16 mouse cellular contexts compared by ENCODE assay signal in the genomic region with DNA sequence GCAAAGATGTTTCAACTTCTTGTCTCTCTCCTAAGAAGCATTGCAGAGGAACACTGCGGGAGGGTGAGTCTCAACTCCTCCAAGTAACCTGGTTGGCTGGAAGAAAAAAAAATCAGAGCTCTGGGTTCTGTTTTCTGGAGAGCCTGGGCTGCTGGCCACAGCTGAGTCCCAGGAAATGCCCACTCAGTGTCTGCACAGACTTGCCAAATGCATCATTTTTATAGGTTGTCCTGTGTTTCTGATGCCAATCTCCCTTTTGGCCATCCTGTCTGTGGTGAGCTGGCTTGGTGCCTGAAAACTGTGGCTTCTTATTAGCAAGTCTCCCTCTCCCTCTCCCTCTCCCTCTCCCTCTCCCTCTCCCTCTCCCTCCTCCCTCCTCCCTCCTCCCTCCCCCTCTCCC.
DNase-seq lines count a peak whose midpoint lies in the region; ATAC-seq lines count a peak whose summit lies in the region.
"Had no signal": no experiment of that assay in that cellular context is flagged by ENCODE, and none has a peak within 500 bp of the region (broad histone marks: within the 10 kb centered on the region; RNA-seq: fewer than 3 reads in every experiment).

No protein-coding gene starts in this region.

- no peak overlapping the region for H3K4me2 ChIP-seq in forebrain, embryonic 15.5 days (replicated peaks)
- H3K4me2 ChIP-seq: embryonic facial prominence, embryonic 15.5 days; liver, embryonic 15.5 days; midbrain, embryonic 12.5 days had no signal

- no peak overlapping the region for H3K4me3 ChIP-seq in forebrain, embryonic 15.5 days
- H3K4me3 ChIP-seq: embryonic facial prominence, embryonic 15.5 days; liver, embryonic 15.5 days; midbrain, embryonic 12.5 days had no signal

- H3K27me3 ChIP-seq in forebrain, embryonic 15.5 days = no peaks in the 10 kb centered on the region
- H3K27me3 ChIP-seq: embryonic facial prominence, embryonic 15.5 days; liver, embryonic 15.5 days; midbrain, embryonic 12.5 days had no signal

- H3K27ac ChIP-seq in forebrain, embryonic 15.5 days (replicated peaks) = no peak overlapping the region
- H3K27ac ChIP-seq: embryonic facial prominence, embryonic 15.5 days; liver, embryonic 15.5 days; midbrain, embryonic 12.5 days; stomach, postnatal 0 days had no signal

- no peak for ATAC-seq in forebrain, embryonic 15.5 days (replicated peaks)
- ATAC-seq: forebrain, postnatal 0 days had no signal

- H3K9ac ChIP-seq in forebrain, embryonic 15.5 days (replicated peaks) = no peak overlapping the region
- H3K9ac ChIP-seq: embryonic facial prominence, embryonic 15.5 days; forebrain, postnatal 0 days; liver, embryonic 15.5 days; midbrain, embryonic 12.5 days had no signal

- H3K4me1 ChIP-seq in forebrain, embryonic 15.5 days = no peaks in the 10 kb centered on the region
- H3K4me1 ChIP-seq: embryonic facial prominence, embryonic 15.5 days; liver, embryonic 15.5 days; midbrain, embryonic 12.5 days had no signal

- WGBS in forebrain, embryonic 15.5 days = 85% methylated on average over 1 of the region's 1 CpGs

- H3K36me3 ChIP-seq in forebrain, embryonic 15.5 days = peaks cover 41% of the 10 kb centered on the region
- H3K36me3 ChIP-seq: embryonic facial prominence, embryonic 15.5 days; G1E; liver, embryonic 15.5 days had no signal

- DNase-seq in heart, adult 11 months = peak; percentile 71
- no peak for DNase-seq in heart, adult 8-10 months (ENCODE audit: low spot score)
- peak; percentile 39 to 54 for DNase-seq in right cerebral cortex, adult 2 months (ENCODE audit: low spot score in 2 of 2)
- DNase-seq in right cerebral cortex, postnatal 10 days (ENCODE audit: low spot score in 2 of 2) = no peak
- DNase-seq in cerebellum, postnatal 10 days = peak; percentile 77 to 86
- no peak for DNase-seq in gastrocnemius, adult 18-20 months (ENCODE audit: low spot score)
- DNase-seq: forebrain, postnatal 0 days; heart, adult 18-20 months; kidney, adult 9 months; thymus, postnatal 36 days had no signal

- H3K9me3 ChIP-seq in forebrain, embryonic 15.5 days = peaks cover 8% of the 10 kb centered on the region
- H3K9me3 ChIP-seq: embryonic facial prominence, embryonic 15.5 days; liver, embryonic 15.5 days had no signal

Comparison
In these comparisons a context has a peak if more than half of its experiments do, and no peak if none do; other contexts are left out.
1. DNase-seq: peak in heart, adult 11 months (single experiment), right cerebral cortex, adult 2 months (2 of 2) and cerebellum, postnatal 10 days (2 of 2); none in heart, adult 8-10 months (single experiment), right cerebral cortex, postnatal 10 days (0 of 2) and gastrocnemius, adult 18-20 months (single experiment).